Mouse (Mus musculus) testis, postnatal 14 days (tissue): ENCODE results near the gene Zfp985.
"Not testable (repeated sequence)": the region's sequence is repeated elsewhere in the genome, so short reads cannot be mapped to it uniquely, and the experiment has no call there.

Source experiments
- DNase-seq: peaks from one replicate; pipeline ENCODE4 v3.0.0; 2021; ENCODE audit warnings: low spot score

Gene Zfp985

GRCm38 (mm10) chr4:147553071-147553470, at the start of gene Zfp985:
Gene Zfp985, plus strand, starts transcription at chr4:147553277.
- not testable (repeated sequence) for DNase-seq

DNA sequence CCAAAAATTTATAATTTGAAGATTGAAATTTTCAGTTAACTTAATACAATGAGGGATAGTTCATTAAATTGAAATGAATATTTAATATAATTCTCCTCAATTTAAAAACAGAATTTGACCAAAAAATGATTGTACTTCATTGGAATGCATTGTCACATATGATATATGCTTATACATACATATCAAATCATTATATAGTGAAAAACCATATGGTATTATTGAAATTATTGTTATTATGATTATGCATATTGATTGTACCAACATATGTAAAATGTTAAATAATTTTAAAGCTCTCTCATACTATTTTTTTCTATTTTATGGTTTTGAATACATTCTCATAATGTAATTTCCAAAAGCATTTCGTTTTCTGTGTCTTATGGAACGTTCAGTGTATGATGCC, 43.9 kb upstream of the Zfp985 start:
- DNase-seq: no peak

- DNase-seq: no peak
Observed at GRCm38 (mm10) chr4:147518981-147519380, 34.1 kb upstream of the Zfp985 start.

DNA sequence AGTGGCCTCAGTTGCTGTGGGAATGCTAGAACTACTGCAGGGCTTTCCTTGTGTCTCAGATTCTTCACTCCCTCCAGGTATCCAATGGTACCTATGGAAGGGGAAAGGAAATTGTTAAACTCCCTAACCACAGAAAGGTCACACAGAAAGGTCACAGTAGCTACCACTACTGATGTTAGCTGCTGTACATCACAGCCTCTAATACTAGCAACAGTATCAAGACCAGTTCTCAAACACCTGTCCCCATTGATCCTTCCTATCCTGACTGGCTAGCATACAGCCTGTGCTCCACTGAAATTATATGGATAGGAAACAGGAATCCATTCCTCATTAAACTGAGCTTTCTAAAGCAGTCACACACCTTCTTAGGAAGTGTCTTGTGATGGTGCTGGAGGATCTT, 33.0 kb upstream of the Zfp985 start:
- no peak for DNase-seq

DNA sequence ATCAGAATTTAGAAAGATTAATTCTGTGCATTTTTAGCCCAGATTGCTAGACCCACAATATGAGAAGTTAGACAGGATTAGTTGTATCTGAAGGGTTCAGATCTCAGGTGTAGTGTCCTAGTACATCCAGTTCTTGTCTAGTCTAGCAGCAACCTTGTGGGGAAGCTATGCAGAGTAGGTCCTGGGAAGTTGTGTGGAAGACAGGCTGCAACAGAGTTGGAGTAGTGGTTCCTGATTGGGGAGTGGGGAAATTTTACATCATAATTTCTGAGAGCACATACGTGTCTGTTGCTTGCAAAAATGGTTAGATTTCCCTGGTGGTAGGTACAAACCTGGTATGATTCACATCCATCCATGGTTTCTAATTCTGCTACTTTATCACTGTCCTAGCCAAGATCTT, 28.0 kb upstream of the Zfp985 start:
- no peak for DNase-seq

GRCm38 (mm10) chr4:147530366-147530765, 22.7 kb upstream of the Zfp985 start:
- no peak for DNase-seq

- DNase-seq: not testable (repeated sequence)
Observed at GRCm38 (mm10) chr4:147535916-147536315, 17.2 kb upstream of the Zfp985 start.

DNA sequence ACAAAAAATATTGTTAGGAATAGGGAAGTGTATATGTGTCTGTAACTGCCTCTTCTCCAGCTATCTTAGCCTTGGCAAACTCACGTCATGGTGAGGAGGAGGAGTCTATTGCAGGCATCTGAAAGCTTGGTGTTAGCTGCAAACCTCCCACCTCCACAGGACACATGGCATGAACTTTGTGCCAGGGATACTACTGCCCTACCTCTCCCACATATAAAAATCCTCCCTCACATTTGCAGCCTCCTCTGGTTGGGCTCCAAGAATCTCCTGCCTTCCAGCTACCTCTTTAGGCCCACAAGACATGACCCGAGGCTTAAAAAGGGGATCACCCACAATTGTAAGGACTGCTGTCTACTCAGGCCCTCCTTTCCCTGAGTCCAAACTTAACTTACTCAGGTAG, 15.4 kb upstream of the Zfp985 start:
- DNase-seq: no peak

GRCm38 (mm10) chr4:147539918-147540317, 13.2 kb upstream of the Zfp985 start, which contains the start of gene Gm16503:
Gene Gm16503, plus strand, starts transcription at chr4:147540218.
- not testable (repeated sequence) for DNase-seq

DNA sequence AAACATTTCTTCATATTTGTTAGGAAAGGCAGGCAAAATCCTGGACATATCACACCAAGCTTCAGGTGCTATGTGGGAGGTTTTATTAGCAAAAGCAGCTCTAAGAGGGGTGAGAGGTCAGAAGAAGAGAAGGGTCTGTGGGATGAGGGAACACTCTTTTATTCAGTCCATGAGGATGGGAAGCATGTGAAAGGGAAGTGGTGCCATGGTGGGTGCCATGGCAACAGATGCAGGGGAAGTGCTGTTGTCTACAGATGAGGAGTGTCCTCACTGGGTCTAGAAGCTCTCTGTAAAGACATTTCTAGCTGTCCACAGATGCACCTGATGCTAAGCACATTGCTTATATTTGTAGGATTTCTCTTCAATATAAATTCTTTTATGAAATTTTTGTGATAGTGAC, 12.0 kb upstream of the Zfp985 start:
- DNase-seq: no peak

- not testable (repeated sequence) for DNase-seq
Observed at GRCm38 (mm10) chr4:147554361-147554760, 1.3 kb downstream of the Zfp985 start.

- DNase-seq: not testable (repeated sequence)
Observed at GRCm38 (mm10) chr4:147556921-147557320, 3.8 kb downstream of the Zfp985 start.

DNA sequence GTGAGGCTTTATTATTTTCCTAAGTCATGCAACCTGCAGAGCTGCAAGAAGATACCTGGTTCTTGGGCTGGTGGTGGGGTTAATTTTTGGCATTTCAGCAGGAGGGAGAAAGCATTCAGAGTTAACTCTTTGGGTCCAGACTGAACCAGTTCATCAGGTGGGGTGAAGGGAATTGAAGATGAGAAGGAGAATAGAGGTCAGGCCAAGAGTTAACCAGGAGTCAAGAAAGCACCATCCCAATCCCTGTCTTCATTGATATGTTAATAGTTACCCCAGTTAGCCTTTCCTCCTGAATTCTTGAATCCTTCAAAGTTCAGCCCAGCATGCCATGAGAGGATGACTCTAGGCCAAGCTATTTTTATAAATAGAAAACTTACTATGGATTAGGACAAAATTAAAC, 4.9 kb downstream of the Zfp985 start:
- not testable (repeated sequence) for DNase-seq

DNA sequence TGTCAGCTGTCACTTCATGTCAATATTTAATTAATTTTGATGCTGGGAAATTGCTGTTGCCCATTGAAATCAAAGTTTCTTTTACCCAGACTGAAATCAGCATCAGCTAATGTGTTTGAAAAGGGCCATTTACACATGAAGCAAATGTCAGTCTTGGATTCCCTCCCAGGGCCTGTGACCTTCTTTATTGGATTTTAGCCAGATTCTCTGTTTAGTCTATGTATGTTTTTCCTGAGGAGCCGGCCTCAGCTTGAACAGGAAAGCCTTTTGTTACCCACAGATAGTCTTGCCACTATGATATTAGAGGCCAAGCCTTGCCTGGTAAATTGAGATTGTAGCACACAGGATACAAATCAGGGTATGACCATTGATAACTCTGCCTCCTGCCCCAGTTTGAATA, 6.0 kb downstream of the Zfp985 start:
- DNase-seq: not testable (repeated sequence)

DNA sequence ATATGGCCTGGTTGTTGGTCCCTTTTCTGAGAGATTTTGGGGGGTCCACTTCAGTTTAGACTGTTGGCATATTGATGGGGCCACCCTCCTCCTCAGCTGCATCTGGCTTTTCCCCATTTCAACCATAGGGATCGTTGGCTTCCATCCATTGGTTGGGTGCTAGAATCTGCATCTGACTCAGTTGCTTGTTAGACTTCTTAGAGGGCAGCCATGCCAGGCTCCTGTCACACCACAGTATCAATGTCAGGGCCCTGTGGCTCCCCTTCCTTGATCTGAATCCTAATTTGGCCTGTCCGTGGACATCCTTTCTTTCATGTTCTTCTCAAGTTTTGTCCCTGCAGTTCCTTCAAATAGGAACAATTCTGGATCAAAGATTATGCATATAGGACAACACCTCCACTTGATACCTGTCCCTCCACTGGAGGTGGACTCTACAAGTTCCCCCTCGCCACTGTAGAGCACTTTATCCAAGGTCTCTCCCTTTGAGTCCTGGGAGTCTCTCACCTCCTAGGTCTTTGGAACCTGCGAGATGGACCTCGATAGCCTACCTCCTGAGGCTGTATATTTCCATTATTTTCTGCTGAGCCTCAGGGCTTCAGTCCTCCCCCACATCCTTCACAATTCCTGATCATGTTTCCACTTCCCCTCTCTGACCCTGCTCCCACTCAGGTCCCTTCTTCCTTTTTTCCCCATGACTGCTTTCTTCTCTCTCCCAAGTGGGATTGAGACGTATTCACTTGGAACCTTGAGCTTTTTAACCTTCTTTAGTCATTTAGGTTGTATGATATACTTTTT, 12.5 kb downstream of the Zfp985 start:
- DNase-seq: no peak

- not testable (repeated sequence) for DNase-seq
Observed at GRCm38 (mm10) chr4:147571156-147571555, 18.1 kb downstream of the Zfp985 start.

DNA sequence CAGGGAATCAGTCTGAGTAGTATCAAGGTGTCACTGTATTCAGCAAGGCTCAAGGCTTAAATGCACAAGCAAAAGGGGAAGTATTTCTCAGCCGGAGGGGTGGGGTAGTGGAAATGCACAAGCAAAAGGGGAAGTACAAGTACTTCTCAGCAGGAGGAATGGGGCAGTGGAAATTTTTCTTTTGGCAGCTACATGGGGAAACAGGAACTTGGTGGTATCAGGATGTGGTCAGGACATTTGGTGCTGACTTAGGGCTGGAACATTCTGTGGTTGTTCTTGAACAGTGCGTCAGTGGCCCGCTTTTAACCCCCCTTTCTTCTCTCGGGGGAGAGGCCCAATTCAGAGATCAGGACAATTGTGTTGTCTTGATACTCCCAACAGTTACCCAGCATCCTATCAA, 26.3 kb downstream of the Zfp985 start:
- not testable (repeated sequence) for DNase-seq

DNA sequence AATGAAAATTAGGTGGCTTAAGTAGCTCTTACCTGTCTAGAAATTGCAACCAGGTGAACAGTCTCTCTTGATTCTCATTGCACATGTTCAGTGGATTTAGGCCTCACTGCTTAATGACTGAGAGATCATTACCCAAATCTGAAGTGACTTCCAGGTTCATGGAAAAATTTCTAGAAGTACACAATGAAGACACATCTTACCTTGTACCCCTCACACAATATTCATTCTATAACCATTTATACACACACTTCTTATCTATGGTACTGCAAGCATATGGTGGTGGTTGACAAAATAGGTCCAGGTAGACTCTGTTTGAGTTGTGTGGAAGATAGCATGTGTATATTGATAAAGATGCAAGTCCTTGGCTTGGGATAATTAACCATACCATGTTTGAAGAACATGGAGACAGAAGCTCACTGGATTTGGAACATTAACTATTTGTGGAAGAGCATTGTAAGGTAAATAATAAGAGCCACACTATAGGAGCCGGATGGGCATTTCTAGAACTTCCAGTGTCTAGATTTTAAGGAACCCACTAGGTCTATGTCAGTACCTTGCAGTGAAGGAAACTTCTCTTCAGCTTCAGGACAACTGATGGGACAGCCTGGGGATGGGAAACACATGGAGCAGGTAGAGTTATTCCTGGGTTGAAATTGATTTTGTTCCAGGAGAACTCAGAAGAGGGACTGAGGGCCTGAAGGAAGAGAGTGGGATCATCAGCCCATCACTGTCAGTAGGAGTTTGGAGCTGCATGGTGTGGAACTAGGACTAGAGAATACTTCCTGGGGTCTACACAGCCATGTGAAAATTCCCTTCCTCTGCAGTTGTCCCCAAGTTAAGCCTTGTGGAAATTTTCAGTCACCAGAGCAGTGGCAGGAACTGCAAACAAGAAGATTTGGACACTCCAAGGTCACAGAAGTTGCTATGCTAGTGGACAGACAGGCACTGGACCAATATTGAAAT, 33.7 kb downstream of the Zfp985 start:
- DNase-seq: no peak

DNA sequence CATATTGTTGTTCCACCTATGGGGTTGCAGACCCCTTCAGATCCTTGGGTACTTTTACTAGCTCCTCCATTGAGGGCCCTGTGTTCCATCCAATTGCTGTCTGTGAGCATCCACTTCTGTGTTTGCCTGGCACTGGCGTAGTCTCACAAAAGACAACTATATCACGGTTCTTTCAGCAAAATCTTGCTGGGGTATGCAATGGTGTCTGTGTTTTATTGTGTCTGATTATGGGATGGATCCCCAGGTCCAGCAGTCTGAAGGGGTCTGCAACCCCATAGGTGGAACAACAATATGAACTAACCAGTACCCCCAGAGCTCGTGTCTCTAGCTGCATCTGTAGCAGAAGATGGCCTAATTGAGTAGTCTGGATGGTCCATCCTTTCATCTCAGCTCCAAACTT, 41.6 kb downstream of the Zfp985 start:
- DNase-seq: not testable (repeated sequence)

DNA sequence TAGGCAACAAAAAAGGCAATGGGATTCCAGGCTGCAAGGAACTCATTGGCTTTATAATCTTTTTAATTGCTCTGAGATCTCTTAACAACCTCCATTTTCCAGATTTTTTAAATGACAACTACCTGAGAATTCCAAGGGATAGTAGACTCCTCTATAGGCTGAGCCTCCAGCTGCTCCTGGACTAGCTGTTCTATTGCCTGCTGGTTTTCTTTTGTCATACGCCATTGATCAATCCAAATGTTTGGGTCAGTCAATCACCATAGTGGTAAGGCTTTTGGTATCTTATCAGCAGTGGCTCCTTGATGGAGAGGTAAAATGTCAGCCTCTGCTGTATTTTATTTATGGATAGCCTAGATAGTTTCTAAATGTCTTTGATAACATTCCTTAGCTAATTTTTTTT, 44.6 kb downstream of the Zfp985 start:
- no peak for DNase-seq

GRCm38 (mm10) chr4:147598831-147599230, 45.8 kb downstream of the Zfp985 start:
- no peak for DNase-seq

- DNase-seq: no peak
Observed at GRCm38 (mm10) chr4:147601881-147602280, 48.8 kb downstream of the Zfp985 start.

DNA sequence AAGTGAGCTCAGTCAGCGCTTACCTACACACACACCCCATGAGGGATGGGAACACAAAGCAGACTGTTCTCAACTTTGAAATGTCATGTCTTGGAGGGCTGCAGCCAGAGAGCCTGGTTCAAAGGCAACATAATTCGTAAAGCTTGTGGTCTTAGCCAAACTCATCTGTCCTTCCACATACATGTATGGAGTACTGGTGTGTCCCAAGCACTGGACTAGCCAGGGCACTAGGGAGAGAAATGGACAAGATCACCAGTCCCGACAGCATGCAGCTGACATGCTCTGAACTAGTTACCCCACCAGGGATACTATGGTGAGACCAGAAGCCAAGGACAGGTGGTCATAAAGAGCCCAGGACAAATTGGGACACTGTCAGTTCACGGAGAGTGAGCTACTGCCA, 50.7 kb downstream of the Zfp985 start:
- no peak for DNase-seq
